Mouse (Mus musculus) heart, adult 2 months (tissue): ENCODE measurements around the gene Hdgf. TPM values are rescaled to one million over a fixed set of nuclear protein-coding genes. Genes with fewer than 3 reads are reported as not detected.
"Not testable (repeated sequence)": the region's sequence is repeated elsewhere in the genome, so short reads cannot be mapped to it uniquely, and the experiment has no call there.

Source experiments
- DNase-seq, 2 experiments: peaks; one replicate each; pipeline ENCODE4 v3.0.0; 2021
- H3K27ac ChIP-seq: fragments of 200-600 bp; 2 replicates; pipeline ENCODE4 v1.8.1; 2022
- H3K27me3 ChIP-seq: fragments of 200-500 bp; 2 replicates; pipeline ENCODE4 v1.6.1; 2012; ENCODE audit warnings: mild to moderate bottlenecking, low read length, inconsistent platforms, mixed read lengths; ENCODE audit not compliant: control insufficient read depth, insufficient read depth
- H3K36me3 ChIP-seq: fragments of 200-500 bp; 2 replicates; pipeline ENCODE4 v1.6.1; 2012; ENCODE audit warnings: low read length, inconsistent platforms; ENCODE audit not compliant: control insufficient read depth, insufficient read depth
- H3K4me1 ChIP-seq: fragments of 200-500 bp; 2 replicates; pipeline ENCODE4 v1.6.1; 2011; ENCODE audit warnings: low read length; ENCODE audit not compliant: control insufficient read depth, insufficient read depth
- H3K4me3 ChIP-seq: fragments of 200-600 bp; 2 replicates; pipeline ENCODE4 v1.8.1; 2022
- H3K79me2 ChIP-seq: fragments of 200-500 bp; replicated peaks from 2 replicates; pipeline ENCODE4 v1.6.1; 2012; ENCODE audit warnings: mild to moderate bottlenecking, inconsistent platforms, low read length, moderate library complexity, mixed read lengths; ENCODE audit not compliant: control insufficient read depth, insufficient read depth
- H3K9ac ChIP-seq: fragments of 200-500 bp; 2 replicates; pipeline ENCODE4 v1.6.1; 2012; ENCODE audit warnings: low read depth, mild to moderate bottlenecking, control low read depth, inconsistent platforms, low read length, mixed read lengths
- CTCF ChIP-seq: fragments of 200-600 bp; IDR thresholded peaks from 2 replicates; pipeline ENCODE4 v1.8.1; 2022; ENCODE audit warnings: antibody characterized with exemption, mild to moderate bottlenecking, moderate library complexity
- EP300 ChIP-seq: fragments of 200-500 bp; IDR thresholded peaks from 2 replicates; pipeline ENCODE4 v1.6.1; 2011; ENCODE audit warnings: low read depth, low read length, control low read depth; ENCODE audit not compliant: insufficient read depth
- POLR2A ChIP-seq: fragments of 200-500 bp; IDR thresholded peaks from 2 replicates; pipeline ENCODE4 v1.6.1; 2011; ENCODE audit warnings: mild to moderate bottlenecking, low read depth, low read length, control low read depth; ENCODE audit not compliant: insufficient read depth
- WGBS: fragments of 180-500 bp; shearing (Covaris S2); methylation state at CpG from one replicate; pipeline ENCODE4 v1.1.7; 2018; 5-methylcytosine and 5-hydroxymethylcytosine counted together
- intact Hi-C: fragments of 180-260 bp; cut with DNase I; formaldehyde crosslinking; loops from one replicate; pipeline ENCODE4 v1.15.1; 2025
- long read RNA-seq: library from polyadenylated mRNA; stranded (forward); transcript quantifications from one replicate; pipeline ENCODE4 v2.0.0, GENCODE M21; 2021
- polyA plus RNA-seq: library from polyadenylated mRNA; depleted of rRNA; stranded (reverse); fragments of >200 nt; gene quantifications from 2 replicates; pipeline ENCODE4 v1.2.3, GENCODE M21; 2012; rRNA removed
- total RNA-seq, 2 experiments: library from RNA; stranded (reverse); gene quantifications; 2 replicates each; pipeline ENCODE4 v1.2.3; 2021

Gene Hdgf
- total RNA-seq (100 to 1,000 TPM; 106 to 125 TPM), polyA plus RNA-seq (61.6 and 99.5 TPM in 2 replicates)
- long read RNA-seq, transcript Hdgf-201 (6 exons, 2,245 nt) = major isoform, 153 of 188 reads
- long read RNA-seq, partial matches to known transcripts = 2 of 188 reads
- long read RNA-seq, other reads (novel, unspliced or antisense) = 33 of 188 reads

DNA sequence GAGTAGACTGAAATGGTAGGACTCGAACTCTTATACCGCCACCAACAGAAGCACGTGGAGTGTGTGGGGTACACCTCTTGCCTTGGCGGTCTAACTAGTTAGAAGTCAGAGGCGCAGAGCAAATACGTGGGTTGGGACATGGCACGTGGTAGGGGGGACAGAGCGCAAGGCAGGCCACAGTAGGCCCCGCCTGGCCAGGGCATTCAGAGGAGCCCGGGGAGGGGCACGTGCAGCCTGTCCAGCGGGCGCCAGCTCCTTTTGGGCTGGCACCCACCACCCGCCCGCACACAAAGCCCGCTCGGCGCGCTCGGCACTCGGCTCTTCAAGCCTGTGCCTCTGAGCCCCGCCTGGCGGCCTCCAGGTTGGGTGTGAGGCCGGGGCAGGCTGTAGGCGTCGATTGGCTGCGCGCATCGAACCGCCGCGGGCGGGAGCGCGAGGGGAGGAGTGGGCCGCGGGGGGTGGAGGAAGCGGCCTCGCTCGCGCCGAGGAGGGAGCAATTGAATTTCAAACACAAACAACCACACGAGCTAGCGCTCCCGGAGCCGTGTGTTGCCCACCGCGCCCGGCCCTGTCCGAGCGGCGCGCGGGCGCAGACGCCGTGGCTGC is at the start of gene Hdgf:
Gene Hdgf (plus strand): TSS at position 442 of the 606 bp plus-strand sequence.
- peak; percentile 96 to 97 for DNase-seq
- H3K27me3 ChIP-seq = no peaks in the 10 kb centered on the region
- peak; percentile 60; the same call in 1 of the 2 replicates for TF ChIP-seq EP300
- peak; percentile 15 for TF ChIP-seq POLR2A
- peak; percentile 44 for TF ChIP-seq CTCF
- H3K79me2 ChIP-seq = peaks cover 6% of the 10 kb centered on the region; the same call in 1 of the 2 replicates
- H3K4me3 ChIP-seq = peak within 1 kb of the TSS; percentile 98
- H3K36me3 ChIP-seq = no peaks in the 10 kb centered on the region; the same call in 1 of the 2 replicates
- intact Hi-C loops = loop anchor here (1.0 kb wide), 1 partner anchor 19 kb away; no protein-coding TSS in a partner anchor
- under 1% methylated on average over 53 of the region's 57 CpGs for WGBS
- peak within 1 kb of the TSS; percentile 94 for H3K9ac ChIP-seq
- peaks cover 20% of the 10 kb centered on the region for H3K4me1 ChIP-seq
- H3K27ac ChIP-seq = peak within 1 kb of the TSS; percentile 93

DNA sequence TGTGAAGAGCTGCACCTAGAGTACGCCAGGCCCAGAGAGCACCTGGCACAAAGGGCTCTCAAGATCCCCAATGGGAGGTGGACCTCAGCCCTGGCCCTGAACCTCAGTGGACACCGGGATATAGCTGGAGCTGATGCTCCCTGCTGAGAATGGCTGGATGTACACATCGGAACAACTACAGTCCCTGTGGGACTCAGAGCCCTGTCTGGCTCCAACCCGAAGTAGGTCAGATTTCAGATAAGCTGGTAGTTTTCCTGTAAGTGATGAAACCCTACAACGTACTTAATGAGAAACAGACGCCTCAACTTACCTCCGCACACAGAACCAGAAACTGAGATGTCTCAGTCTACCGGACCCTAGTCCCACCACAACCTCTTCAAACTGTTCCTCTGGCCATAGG is 48.5 kb upstream of the Hdgf start:
- H3K4me1 ChIP-seq = peaks cover 9% of the 10 kb centered on the region
- H3K9ac ChIP-seq = no peak overlapping the region
- H3K4me3 ChIP-seq = no peak overlapping the region
- no peak for DNase-seq
- 74% methylated on average over 8 of the region's 8 CpGs for WGBS
- TF ChIP-seq CTCF (no peak), POLR2A (no peak), EP300 (no peak)
- H3K27ac ChIP-seq = no peak overlapping the region
- H3K36me3 ChIP-seq = peaks cover 15% of the 10 kb centered on the region
- H3K27me3 ChIP-seq = no peaks in the 10 kb centered on the region
- no peaks in the 10 kb centered on the region for H3K79me2 ChIP-seq
- intact Hi-C loops = no loop called here

DNA sequence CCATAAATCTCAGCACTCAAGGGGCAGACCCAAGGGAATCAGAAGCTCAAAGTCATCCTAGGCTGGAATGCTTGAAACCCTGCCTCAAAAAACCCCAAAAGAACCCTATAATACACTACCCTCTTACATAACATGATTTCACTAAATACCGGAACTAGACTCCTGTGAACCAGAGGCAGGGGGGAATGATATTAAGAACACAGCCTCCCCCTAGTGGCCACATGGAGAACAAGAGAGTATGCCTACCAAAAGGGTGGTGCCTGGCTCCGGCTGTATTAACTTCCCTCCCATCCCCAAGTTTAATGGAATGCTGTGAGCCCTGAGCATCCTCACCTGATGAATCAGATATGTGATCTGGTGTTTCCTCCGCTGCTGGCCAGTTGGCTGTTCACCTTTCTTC is 46.3 kb upstream of the Hdgf start:
- Histone ChIP-seq H3K9ac (peak overlapping the region; percentile 27; the same call in 1 of the 2 replicates), H3K27me3 (no peaks in the 10 kb centered on the region), H3K79me2 (no peaks in the 10 kb centered on the region), H3K36me3 (peaks cover 15% of the 10 kb centered on the region), H3K4me3 (no peak overlapping the region), H3K27ac (no peak overlapping the region), H3K4me1 (peaks cover 9% of the 10 kb centered on the region)
- TF ChIP-seq CTCF (peak; percentile 92), POLR2A (no peak)
- peak; percentile 51 to 62 for DNase-seq
- intact Hi-C loops = no loop called here
- 26% methylated on average over 3 of the region's 3 CpGs for WGBS

DNA sequence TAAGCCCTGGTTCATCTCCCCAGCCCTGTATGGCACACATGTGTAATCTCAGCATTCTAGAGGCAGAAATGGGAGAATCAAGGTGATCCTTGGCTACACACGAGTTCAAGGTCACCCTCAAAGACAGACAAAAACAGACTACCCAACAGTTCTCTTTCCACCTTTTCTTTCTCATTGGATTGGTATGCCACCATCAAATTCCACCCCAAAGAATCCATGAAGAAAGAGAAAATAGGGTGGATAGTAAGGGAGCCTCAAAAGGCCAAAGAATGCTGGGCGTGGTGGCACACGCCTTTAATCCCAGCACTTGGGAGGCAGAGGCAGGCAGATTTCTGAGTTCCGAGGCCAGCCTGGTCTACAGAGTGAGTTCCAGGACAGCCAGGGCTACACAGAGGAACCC is 42.0 kb upstream of the Hdgf start:
- H3K9ac ChIP-seq, H3K4me3 ChIP-seq, intact Hi-C loops, H3K27ac ChIP-seq, DNase-seq, H3K27me3 ChIP-seq, H3K79me2 ChIP-seq, H3K4me1 ChIP-seq: not testable (repeated sequence)
- 93% methylated on average over 4 of the region's 4 CpGs for WGBS
- peaks cover 18% of the 10 kb centered on the region for H3K36me3 ChIP-seq

DNA sequence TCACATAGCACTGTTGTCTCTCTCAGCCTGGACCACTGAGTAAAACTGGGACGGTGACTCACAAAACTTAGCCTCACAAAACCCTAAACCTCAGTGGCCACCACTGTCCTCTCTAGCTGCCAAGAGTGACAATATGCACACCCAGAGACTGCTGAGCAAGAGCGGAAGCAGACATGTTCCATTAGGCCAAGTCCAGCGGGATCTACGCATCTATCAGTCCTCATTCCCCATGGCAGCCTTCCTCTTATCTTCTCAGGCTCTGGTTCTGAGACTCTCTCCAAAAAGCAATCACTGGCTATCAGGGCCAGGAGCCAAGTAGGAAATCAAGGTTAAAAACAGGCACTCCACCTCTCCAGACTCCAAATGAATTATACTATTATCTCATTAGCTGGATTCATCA is 28.4 kb upstream of the Hdgf start:
- Histone ChIP-seq H3K27ac (no peak overlapping the region), H3K27me3 (no peaks in the 10 kb centered on the region), H3K4me1 (peaks cover 6% of the 10 kb centered on the region), H3K9ac (no peak overlapping the region), H3K79me2 (peaks cover 8% of the 10 kb centered on the region), H3K4me3 (no peak overlapping the region), H3K36me3 (peaks cover 14% of the 10 kb centered on the region)
- WGBS = 42% methylated on average over 4 of the region's 4 CpGs
- TF ChIP-seq POLR2A (no peak), EP300 (no peak), CTCF (no peak)
- intact Hi-C loops = no loop called here
- DNase-seq = no peak

DNA sequence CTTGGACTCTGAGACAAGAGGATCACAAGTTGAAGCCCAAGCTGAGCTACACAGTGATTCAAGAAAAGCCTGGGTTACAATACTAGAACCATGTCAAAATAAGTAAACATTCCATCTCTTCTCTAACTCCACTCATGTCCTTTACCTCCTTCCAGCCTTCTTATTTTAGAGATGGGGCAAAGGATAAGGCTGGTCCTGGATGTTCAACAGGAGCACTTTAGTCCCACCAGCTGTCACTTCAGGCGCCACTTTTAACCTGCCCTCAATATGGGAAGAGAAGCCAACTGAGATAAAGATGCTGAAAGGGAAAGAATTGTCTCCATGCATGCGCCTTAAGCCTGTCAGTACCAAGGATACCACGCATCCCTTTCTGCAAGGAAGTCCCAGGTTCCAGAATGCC is 21.8 kb upstream of the Hdgf start:
- H3K27me3 ChIP-seq = no peaks in the 10 kb centered on the region
- no peak for DNase-seq
- intact Hi-C loops = no loop called here
- TF ChIP-seq POLR2A = no peak
- TF ChIP-seq CTCF = no peak
- no peak for TF ChIP-seq EP300
- 2% methylated on average over 3 of the region's 3 CpGs for WGBS
- peaks cover 7% of the 10 kb centered on the region for H3K79me2 ChIP-seq
- peak overlapping the region; percentile 94 for H3K27ac ChIP-seq
- H3K4me1 ChIP-seq = peaks cover 8% of the 10 kb centered on the region
- H3K4me3 ChIP-seq = peak overlapping the region; percentile 89
- peak overlapping the region; percentile 92 for H3K9ac ChIP-seq
- H3K36me3 ChIP-seq = peaks cover 17% of the 10 kb centered on the region
